Mouse (Mus musculus) forebrain, embryonic 15.5 days (tissue): ENCODE measurements at regions not wholly inside any gene's neighbourhood (a gene's known extent, or its start where the extent isn't known, plus 50 kb on each side); places are given as distances from the start of the nearest gene placed in this dataset.

ENCODE experiments used
- ATAC-seq: fragments of 200-750 bp; cut with Nextera tagmentation; replicated peaks from 2 replicates; pipeline ENCODE4 v1.8.0; 2017; ENCODE audit warnings: mild to moderate bottlenecking, moderate TSS enrichment, moderate library complexity
- H3K27ac ChIP-seq: fragments of 300-500 bp; sonication (generic); replicated peaks from 2 replicates; pipeline ENCODE4 v1.5.1; 2015; ENCODE audit warnings: mild to moderate bottlenecking, inconsistent platforms
- H3K27me3 ChIP-seq: fragments of 300-500 bp; sonication (generic); 2 replicates; pipeline ENCODE4 v1.6.1; 2015; ENCODE audit warnings: inconsistent platforms
- H3K36me3 ChIP-seq: fragments of 300-500 bp; sonication (generic); 2 replicates; pipeline ENCODE4 v1.6.1; 2015; ENCODE audit warnings: mild to moderate bottlenecking, inconsistent platforms
- H3K4me1 ChIP-seq: fragments of 300-500 bp; sonication (generic); 2 replicates; pipeline ENCODE4 v1.6.1; 2015; ENCODE audit warnings: inconsistent platforms
- H3K4me2 ChIP-seq: fragments of 300-500 bp; sonication (generic); replicated peaks from 2 replicates; pipeline ENCODE4 v1.6.1; 2015; ENCODE audit warnings: mild to moderate bottlenecking, inconsistent platforms
- H3K4me3 ChIP-seq: fragments of 300-500 bp; sonication (generic); 2 replicates; pipeline ENCODE4 v1.5.1; 2015; ENCODE audit warnings: mild to moderate bottlenecking, inconsistent platforms
- H3K9ac ChIP-seq: fragments of 300-500 bp; sonication (generic); replicated peaks from 2 replicates; pipeline ENCODE4 v1.6.1; 2015; ENCODE audit warnings: mild to moderate bottlenecking, inconsistent platforms
- H3K9me3 ChIP-seq: fragments of 300-500 bp; sonication (generic); 2 replicates; pipeline ENCODE4 v1.6.1; 2016; ENCODE audit warnings: inconsistent platforms
- WGBS: fragments of 180-500 bp; shearing (Covaris S2); methylation state at CpG from one replicate; pipeline ENCODE4 v1.1.7; 2015; ENCODE audit warnings: mixed read lengths; 5-methylcytosine and 5-hydroxymethylcytosine counted together

- ATAC-seq: no peak
- no peaks in the 10 kb centered on the region for H3K27me3 ChIP-seq
- H3K27ac ChIP-seq: no peak overlapping the region
- 30% methylated on average over 2 of the region's 2 CpGs for WGBS
- H3K9me3 ChIP-seq: no peaks in the 10 kb centered on the region
- no peak overlapping the region for H3K4me3 ChIP-seq
- H3K9ac ChIP-seq: no peak overlapping the region
- no peaks in the 10 kb centered on the region for H3K36me3 ChIP-seq
- no peak overlapping the region for H3K4me2 ChIP-seq
- 0 out of 2 replicates have a peak, but pooled peaks cover 5% of the 10 kb centered on the region for H3K4me1 ChIP-seq
Measured at GRCm38 (mm10) chr11:37582236-37582635, 346.5 kb upstream of the Tenm2 start.

- 21% methylated on average over 2 of the region's 2 CpGs for WGBS
- Histone ChIP-seq H3K4me3 (no peak overlapping the region), H3K4me2 (no peak overlapping the region), H3K9me3 (no peaks in the 10 kb centered on the region), H3K4me1 (peaks cover 5% of the 10 kb centered on the region; the same call in 1 of the 2 replicates), H3K9ac (no peak overlapping the region), H3K36me3 (no peaks in the 10 kb centered on the region), H3K27me3 (no peaks in the 10 kb centered on the region), H3K27ac (no peak overlapping the region)
- 0 out of 2 replicates have a peak, but pooled peaks have one; percentile 43 for ATAC-seq
Measured at GRCm38 (mm10) chr11:37533624-37534023, 297.9 kb upstream of the Tenm2 start.

GRCm38 (mm10) chr11:37532476-37532875, 296.7 kb upstream of the Tenm2 start:
- H3K4me2 ChIP-seq: no peak overlapping the region
- 28% methylated on average over 2 of the region's 2 CpGs for WGBS
- no peaks in the 10 kb centered on the region for H3K27me3 ChIP-seq
- no peaks in the 10 kb centered on the region for H3K36me3 ChIP-seq
- H3K27ac ChIP-seq: no peak overlapping the region
- no peak overlapping the region for H3K4me3 ChIP-seq
- no peak for ATAC-seq
- H3K4me1 ChIP-seq: peaks cover 8% of the 10 kb centered on the region
- no peak overlapping the region for H3K9ac ChIP-seq
- H3K9me3 ChIP-seq: no peaks in the 10 kb centered on the region

DNA sequence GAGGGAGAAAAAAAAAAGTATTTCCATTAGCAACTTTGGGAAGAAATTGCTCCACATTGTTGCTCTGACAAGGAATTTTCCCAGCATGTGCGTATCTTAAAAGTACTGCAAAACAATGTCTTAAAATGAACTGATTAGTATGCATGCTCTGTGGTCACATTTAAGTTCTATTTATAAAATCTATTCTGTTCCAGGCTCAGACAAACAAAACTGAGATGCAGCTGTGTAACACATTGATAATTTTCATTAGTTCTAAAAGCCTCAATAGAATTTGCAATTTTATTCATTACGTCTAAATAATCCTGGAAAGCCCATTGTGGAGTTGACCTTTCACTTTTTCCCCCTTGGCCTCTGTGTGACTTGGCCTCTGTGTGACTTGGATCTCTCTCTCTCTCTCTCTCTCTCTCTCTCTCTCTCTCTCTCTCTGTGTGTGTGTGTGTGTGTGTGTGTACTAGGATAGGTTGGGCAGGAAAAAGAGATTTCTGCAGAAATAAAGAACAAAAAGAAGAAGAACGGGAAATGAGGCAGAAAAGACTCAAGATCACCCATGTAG, 262.8 kb upstream of the Tenm2 start:
- Histone ChIP-seq H3K27me3 (no peaks in the 10 kb centered on the region), H3K4me1 (peaks cover 15% of the 10 kb centered on the region), H3K27ac (peak overlapping the region; percentile 31; the same call in 1 of the 2 replicates), H3K4me3 (no peak overlapping the region), H3K9ac (no peak overlapping the region), H3K9me3 (no peaks in the 10 kb centered on the region), H3K4me2 (no peak overlapping the region), H3K36me3 (no peaks in the 10 kb centered on the region)
- ATAC-seq: no peak
- WGBS: 19% methylated on average over 3 of the region's 3 CpGs

DNA sequence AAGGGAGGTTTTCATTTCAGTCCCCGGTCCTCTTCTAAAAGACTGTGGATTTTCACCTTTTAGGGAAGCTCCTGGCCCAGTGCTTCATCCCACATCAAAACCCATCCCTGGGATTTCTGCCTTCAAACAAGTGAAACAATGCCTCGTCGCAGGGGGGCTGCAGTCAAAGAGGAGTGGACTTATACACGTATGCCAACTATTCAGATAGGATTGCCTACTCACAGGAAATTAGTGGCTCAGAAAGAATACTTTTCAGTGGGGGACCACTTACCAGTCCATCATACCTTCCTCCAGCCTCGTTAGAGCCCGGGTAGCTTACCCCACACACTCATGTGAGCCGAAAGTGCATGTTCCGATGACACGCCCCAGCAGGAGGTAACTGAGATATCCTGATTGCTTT, 262.1 kb upstream of the Tenm2 start:
- Histone ChIP-seq H3K27ac (no peak overlapping the region), H3K36me3 (no peaks in the 10 kb centered on the region), H3K9me3 (no peaks in the 10 kb centered on the region), H3K4me2 (no peak overlapping the region), H3K4me1 (peaks cover 15% of the 10 kb centered on the region), H3K4me3 (no peak overlapping the region), H3K9ac (no peak overlapping the region), H3K27me3 (no peaks in the 10 kb centered on the region)
- 5% methylated on average over 9 of the region's 9 CpGs for WGBS
- no peak for ATAC-seq

DNA sequence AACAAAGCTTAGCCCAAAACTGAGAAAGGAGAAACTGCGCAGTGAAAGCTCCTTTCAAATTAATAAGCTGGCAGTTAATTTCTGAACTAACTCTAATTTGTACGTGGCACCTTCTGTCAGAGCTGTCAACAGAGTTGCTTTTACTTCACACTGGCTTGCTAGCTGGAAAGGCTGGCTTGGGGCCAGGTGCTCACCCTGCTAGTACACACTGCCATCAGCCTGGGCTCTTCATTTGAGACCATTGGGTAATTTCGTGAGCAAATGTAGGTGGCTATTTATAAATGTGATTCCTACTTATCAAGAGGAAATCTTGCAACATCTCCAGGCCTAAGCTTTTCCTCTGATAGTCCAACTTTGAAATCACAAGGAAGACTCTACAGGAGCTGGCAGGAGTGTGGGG, 244.5 kb upstream of the Tenm2 start:
- Histone ChIP-seq H3K9ac (no peak overlapping the region), H3K4me1 (peaks cover 8% of the 10 kb centered on the region; the same call in 1 of the 2 replicates), H3K36me3 (no peaks in the 10 kb centered on the region), H3K27ac (peak overlapping the region; percentile 83), H3K4me3 (no peak overlapping the region), H3K4me2 (no peak overlapping the region), H3K9me3 (no peaks in the 10 kb centered on the region), H3K27me3 (no peaks in the 10 kb centered on the region)
- 29% methylated on average over 3 of the region's 3 CpGs for WGBS
- ATAC-seq: peak; percentile 93

- no peak overlapping the region for H3K27ac ChIP-seq
- H3K9me3 ChIP-seq: no peaks in the 10 kb centered on the region
- no peak overlapping the region for H3K9ac ChIP-seq
- 92% methylated on average over 6 of the region's 6 CpGs for WGBS
- H3K27me3 ChIP-seq: no peaks in the 10 kb centered on the region
- no peak overlapping the region for H3K4me2 ChIP-seq
- H3K36me3 ChIP-seq: no peaks in the 10 kb centered on the region
- peaks cover 10% of the 10 kb centered on the region; the same call in 1 of the 2 replicates for H3K4me1 ChIP-seq
- no peak for ATAC-seq
- H3K4me3 ChIP-seq: no peak overlapping the region
Measured at GRCm38 (mm10) chr11:37478970-37479482, 243.3 kb upstream of the Tenm2 start.

DNA sequence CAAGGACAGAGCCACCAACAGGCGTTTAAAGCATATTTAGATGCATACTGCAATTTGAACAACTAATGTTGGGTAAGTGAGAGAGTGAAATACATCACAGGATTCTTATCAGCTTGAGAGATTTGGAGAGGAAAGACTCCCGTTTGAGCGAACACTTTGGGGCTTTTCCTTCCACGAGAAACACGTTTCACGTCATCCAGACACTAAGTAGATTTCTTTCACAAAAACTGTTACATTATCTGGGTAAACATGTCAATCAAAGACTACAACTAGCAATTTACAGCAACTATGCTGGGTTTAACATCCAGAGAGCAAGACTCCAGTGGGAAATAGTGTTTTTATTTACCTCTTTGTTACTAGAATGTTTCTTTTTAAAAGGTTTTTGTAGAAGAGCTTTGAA, 238.3 kb upstream of the Tenm2 start:
- Histone ChIP-seq H3K9ac (no peak overlapping the region), H3K4me3 (no peak overlapping the region), H3K4me1 (peaks cover 5% of the 10 kb centered on the region; the same call in 1 of the 2 replicates), H3K9me3 (no peaks in the 10 kb centered on the region), H3K27me3 (no peaks in the 10 kb centered on the region), H3K36me3 (no peaks in the 10 kb centered on the region), H3K4me2 (no peak overlapping the region), H3K27ac (0 out of 2 replicates have a peak overlapping the region, but pooled peaks have one; percentile 32)
- 27% methylated on average over 6 of the region's 6 CpGs for WGBS
- no peak for ATAC-seq

DNA sequence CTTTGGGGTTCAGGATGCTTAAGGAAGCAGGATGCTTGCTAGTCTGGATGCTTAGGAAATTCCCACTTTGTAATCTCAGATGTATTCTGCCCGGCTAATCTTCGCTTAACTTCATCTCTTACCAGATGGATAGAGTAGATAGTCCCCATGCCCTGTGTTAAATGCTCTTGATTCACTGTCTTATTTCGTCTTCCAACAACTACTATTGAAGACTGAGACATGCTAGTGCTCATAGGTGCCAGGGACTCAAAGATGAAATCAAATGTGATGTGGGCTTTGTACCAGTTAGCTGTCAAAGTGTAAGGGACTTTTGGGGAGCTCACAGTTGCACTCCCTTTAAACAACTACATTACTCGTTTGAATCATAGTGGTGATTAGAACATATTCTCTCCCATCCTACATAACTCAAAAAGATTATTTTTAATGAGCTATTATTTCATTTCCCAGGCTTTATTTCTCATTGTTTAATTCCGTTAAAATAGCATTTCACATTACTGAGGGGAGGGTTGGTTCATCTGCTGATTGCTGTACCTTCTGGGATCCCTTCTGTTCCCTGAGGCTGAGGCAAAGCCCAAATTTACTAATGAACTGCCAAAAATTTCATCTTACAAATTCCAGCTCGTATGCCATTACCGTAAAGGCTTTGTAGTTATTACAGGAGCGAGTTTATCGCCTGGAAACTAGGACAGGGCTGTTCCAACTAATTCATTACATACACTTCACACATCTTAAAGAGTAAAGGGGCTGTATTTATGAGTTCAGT, 228.1 kb upstream of the Tenm2 start:
- no peak overlapping the region for H3K9ac ChIP-seq
- 0 out of 2 replicates have a peak, but pooled peaks cover 7% of the 10 kb centered on the region for H3K4me1 ChIP-seq
- no peaks in the 10 kb centered on the region for H3K36me3 ChIP-seq
- no peak overlapping the region for H3K4me3 ChIP-seq
- peak overlapping the region; percentile 75 for H3K27ac ChIP-seq
- peak; percentile 84 for ATAC-seq
- no peaks in the 10 kb centered on the region for H3K27me3 ChIP-seq
- no peak overlapping the region for H3K4me2 ChIP-seq
- WGBS: 62% methylated on average over 9 of the region's 9 CpGs
- H3K9me3 ChIP-seq: no peaks in the 10 kb centered on the region

- H3K36me3 ChIP-seq: no peaks in the 10 kb centered on the region
- no peak overlapping the region for H3K4me2 ChIP-seq
- no peak overlapping the region for H3K9ac ChIP-seq
- H3K4me1 ChIP-seq: 0 out of 2 replicates have a peak, but pooled peaks cover 7% of the 10 kb centered on the region
- H3K4me3 ChIP-seq: no peak overlapping the region
- peak; percentile 79 for ATAC-seq
- no peaks in the 10 kb centered on the region for H3K27me3 ChIP-seq
- no peaks in the 10 kb centered on the region for H3K9me3 ChIP-seq
- H3K27ac ChIP-seq: peak overlapping the region; percentile 63
- WGBS: 80% methylated on average over 4 of the region's 4 CpGs
Measured at GRCm38 (mm10) chr11:37462375-37462774, 226.6 kb upstream of the Tenm2 start.

GRCm38 (mm10) chr11:37447361-37447760, 211.6 kb upstream of the Tenm2 start:
- Histone ChIP-seq H3K27me3 (no peaks in the 10 kb centered on the region), H3K4me1 (peaks cover 7% of the 10 kb centered on the region; the same call in 1 of the 2 replicates), H3K9ac (no peak overlapping the region), H3K9me3 (no peaks in the 10 kb centered on the region), H3K4me3 (no peak overlapping the region), H3K27ac (no peak overlapping the region), H3K4me2 (no peak overlapping the region), H3K36me3 (no peaks in the 10 kb centered on the region)
- ATAC-seq: no peak

DNA sequence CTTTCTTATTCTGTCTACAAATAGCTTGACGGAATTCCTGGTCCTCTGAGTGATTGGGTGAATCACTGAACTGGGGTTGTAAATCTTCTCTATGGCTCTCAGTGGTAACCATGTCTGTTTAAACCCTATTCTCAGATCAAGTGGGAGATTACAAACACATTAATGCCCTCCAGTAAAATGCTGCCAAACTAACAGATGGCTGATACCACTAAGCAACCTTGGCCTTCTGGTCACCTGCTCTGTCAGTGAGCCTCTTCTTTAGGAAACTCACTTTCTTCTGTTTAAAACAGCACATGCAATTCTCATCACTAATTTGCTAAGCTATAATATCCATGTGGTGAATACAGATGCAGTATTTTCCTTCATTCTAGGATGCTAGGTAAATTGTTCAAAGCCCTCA, 210.9 kb upstream of the Tenm2 start:
- Histone ChIP-seq H3K4me3 (no peak overlapping the region), H3K9ac (no peak overlapping the region), H3K36me3 (no peaks in the 10 kb centered on the region), H3K4me2 (no peak overlapping the region), H3K4me1 (peaks cover 7% of the 10 kb centered on the region; the same call in 1 of the 2 replicates), H3K27me3 (no peaks in the 10 kb centered on the region), H3K27ac (no peak overlapping the region), H3K9me3 (no peaks in the 10 kb centered on the region)
- 96% methylated on average over 1 of the region's 1 CpGs for WGBS
- ATAC-seq: no peak
